Mouse (Mus musculus) T-cell, adult 2 months (primary cell): Measurements from ENCODE around the gene Ptchd4.

ENCODE experiments used
- DNase-seq: peaks from one replicate; pipeline ENCODE4 v3.0.0; 2022; ENCODE audit warnings: low spot score

Ptchd4 gene

GRCm38 (mm10) chr17:42315669-42316611, at the start of gene Ptchd4:
Gene Ptchd4, plus strand, starts transcription at chr17:42315947.
- no peak for DNase-seq

GRCm38 (mm10) chr17:42276861-42277260, 38.9 kb upstream of the Ptchd4 start:
- no peak for DNase-seq

- no peak for DNase-seq
These were observed 31.4 kb upstream of the Ptchd4 start for GRCm38 (mm10) chr17:42284391-42284790.

GRCm38 (mm10) chr17:42286255-42286654, 29.5 kb upstream of the Ptchd4 start:
- no peak for DNase-seq

GRCm38 (mm10) chr17:42290341-42290740, 25.4 kb upstream of the Ptchd4 start:
- DNase-seq: no peak

GRCm38 (mm10) chr17:42291793-42292192, 24.0 kb upstream of the Ptchd4 start:
- no peak for DNase-seq

- no peak for DNase-seq
These were observed 17.8 kb upstream of the Ptchd4 start for GRCm38 (mm10) chr17:42297986-42298385.

- no peak for DNase-seq
These were observed 16.1 kb upstream of the Ptchd4 start for GRCm38 (mm10) chr17:42299681-42300080.

- DNase-seq: no peak
These were observed 12.6 kb upstream of the Ptchd4 start for GRCm38 (mm10) chr17:42303062-42303577.

GRCm38 (mm10) chr17:42304262-42304661, 11.5 kb upstream of the Ptchd4 start:
- DNase-seq: no peak

GRCm38 (mm10) chr17:42307001-42307400, 8.7 kb upstream of the Ptchd4 start:
- DNase-seq: no peak

GRCm38 (mm10) chr17:42310136-42310535, 5.6 kb upstream of the Ptchd4 start:
- DNase-seq: no peak

GRCm38 (mm10) chr17:42316612-42316982, 850 bp downstream of the Ptchd4 start:
- no peak for DNase-seq

- no peak for DNase-seq
These were observed 20.0 kb downstream of the Ptchd4 start for GRCm38 (mm10) chr17:42335787-42336186.

- no peak for DNase-seq
These were observed 20.8 kb downstream of the Ptchd4 start for GRCm38 (mm10) chr17:42336571-42336970.

- DNase-seq: no peak
These were observed 30.3 kb downstream of the Ptchd4 start for GRCm38 (mm10) chr17:42346027-42346426.

GRCm38 (mm10) chr17:42358481-42358880, 42.7 kb downstream of the Ptchd4 start:
- DNase-seq: no peak

- no peak for DNase-seq
These were observed 47.5 kb downstream of the Ptchd4 start for GRCm38 (mm10) chr17:42363085-42363710.

- DNase-seq: no peak
These were observed 49.0 kb downstream of the Ptchd4 start for GRCm38 (mm10) chr17:42364716-42365115.

GRCm38 (mm10) chr17:42374881-42375280, 59.1 kb downstream of the Ptchd4 start:
- no peak for DNase-seq

GRCm38 (mm10) chr17:42393086-42393485, 77.3 kb downstream of the Ptchd4 start:
- DNase-seq: no peak

- DNase-seq: no peak
These were observed 79.6 kb downstream of the Ptchd4 start for GRCm38 (mm10) chr17:42395299-42395698.

GRCm38 (mm10) chr17:42418449-42418848, 102.7 kb downstream of the Ptchd4 start:
- no peak for DNase-seq
